Mouse (Mus musculus) G1E-ER4 (cell line): ENCODE measurements around the gene H1f0. TPM values are rescaled to one million over a fixed set of nuclear protein-coding genes. Genes with fewer than 3 reads are reported as not detected.
A peak's percentile ranks its signal among the peaks of the same experiment; 100 is the strongest.

ENCODE experiments used
- GATA1 ChIP-seq: IDR thresholded peaks from one replicate; pipeline ENCODE4 v1.8.0; 2012; ENCODE audit warnings: low read length, inconsistent platforms
- polyA plus RNA-seq: library from polyadenylated mRNA; stranded (reverse); fragments of >175 nt; gene quantifications from 2 replicates; pipeline ENCODE4 v1.2.3, GENCODE M21; 2012

Gene H1f0
- polyA plus RNA-seq, 1 experiment, result not detected

- TF ChIP-seq GATA1, result no peak
These were observed 16.6 kb downstream of the H1f0 start for GRCm38 (mm10) chr15:79044837-79045236.

DNA sequence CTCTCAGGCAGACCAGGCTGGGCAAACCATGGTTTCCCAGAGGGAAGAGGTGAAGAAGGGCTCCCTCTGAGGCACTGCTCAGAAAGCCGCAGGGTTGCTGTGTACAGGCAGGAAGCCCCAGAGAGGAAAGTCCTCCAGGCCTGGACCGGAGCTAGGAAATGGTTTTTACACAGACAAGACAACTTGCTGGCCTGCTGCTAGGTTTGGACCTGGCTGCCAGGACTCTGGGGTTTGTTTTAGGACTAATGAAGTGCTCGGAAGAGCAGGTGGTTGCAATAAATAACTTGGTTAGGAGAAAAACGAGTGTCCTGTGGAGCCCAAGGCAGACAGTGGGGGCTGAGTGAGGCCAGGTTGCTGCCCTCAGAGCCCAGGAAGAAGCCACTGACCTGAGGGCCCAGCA lies 19.9 kb downstream of the H1f0 start:
- TF ChIP-seq GATA1, result no peak

DNA sequence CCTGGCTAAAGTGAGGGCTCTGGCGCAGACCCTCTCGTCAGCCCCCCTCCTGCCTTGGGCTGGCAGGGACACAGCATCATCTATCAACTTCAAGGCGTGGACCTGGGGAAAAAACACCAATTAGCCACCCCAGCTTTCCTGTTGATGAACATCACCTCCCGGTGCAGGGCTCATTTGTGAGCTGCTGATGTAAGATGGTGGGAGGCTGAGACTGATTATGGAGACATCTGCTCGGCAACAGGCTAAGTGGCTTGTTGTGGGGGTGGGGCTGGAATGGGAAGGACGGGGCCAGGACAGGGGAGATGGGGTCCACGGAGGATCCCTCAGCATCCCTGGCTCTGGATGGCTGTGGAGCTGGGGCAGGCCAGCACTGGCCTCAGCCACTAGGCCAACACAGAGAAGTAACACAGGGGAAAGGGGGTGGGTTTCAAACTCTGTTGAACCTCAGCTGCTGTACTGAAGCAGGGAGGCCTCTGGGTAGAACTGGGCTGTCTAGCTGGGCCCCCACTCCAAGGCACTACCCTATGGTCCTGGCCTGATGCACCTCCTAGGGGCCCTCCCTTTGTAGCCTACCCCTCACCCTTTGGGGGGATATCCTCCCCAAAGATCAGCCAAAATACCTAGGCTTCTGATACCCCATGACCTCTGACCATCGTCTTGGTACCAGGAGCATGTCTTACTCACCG lies 22.1 kb downstream of the H1f0 start:
- TF ChIP-seq GATA1, result no peak

- no peak for TF ChIP-seq GATA1
These were observed 22.7 kb downstream of the H1f0 start for GRCm38 (mm10) chr15:79050964-79051363.

DNA sequence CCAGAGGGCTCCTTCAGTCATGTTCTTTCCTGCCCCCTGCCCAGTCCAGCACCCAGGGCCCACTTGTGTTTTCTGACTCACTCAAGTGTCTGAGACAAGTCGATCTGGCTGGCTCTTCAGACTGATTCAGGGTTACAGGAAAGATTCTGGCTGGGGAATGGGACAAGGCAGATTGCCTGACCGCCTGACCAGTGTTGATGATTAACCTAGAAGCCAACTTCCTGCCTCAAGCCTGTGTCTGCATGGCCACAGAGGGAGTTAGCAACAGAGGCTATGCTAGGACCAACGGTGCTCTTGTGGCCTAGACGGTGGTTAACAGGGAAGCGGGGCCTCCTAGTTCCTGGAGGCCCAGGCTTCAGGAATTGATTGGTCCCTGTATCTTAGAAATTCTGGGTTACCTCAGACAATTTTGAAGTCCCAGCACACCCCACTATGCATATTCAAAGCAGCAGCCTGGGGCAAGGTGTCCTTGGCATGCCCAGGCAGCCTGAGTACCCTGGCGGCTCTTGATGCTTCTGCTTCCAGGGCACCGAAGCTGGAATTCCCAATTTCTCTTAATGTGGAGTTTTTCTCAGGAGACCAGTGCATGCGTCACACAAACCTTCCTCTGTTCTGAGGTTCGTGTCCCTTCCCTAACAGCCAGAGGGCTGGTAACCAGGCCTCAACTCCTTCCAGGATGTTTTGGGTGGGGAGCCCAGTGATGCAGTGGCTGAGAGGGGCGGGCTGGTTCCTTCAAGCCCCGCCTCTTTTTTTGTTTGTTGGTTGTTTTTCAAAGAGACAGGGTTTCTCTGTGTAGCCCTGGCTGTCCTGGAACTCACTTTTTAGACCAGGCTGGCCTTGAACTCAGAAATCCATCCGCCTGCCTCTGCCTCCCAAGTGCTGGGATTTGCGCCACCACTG lies 23.5 kb downstream of the H1f0 start:
- TF ChIP-seq GATA1, result no peak

GRCm38 (mm10) chr15:79052366-79052765 lies 24.1 kb downstream of the H1f0 start:
- TF ChIP-seq GATA1, result no peak

- TF ChIP-seq GATA1, result no peak
These were observed 28.4 kb downstream of the H1f0 start for GRCm38 (mm10) chr15:79056601-79057000.

GRCm38 (mm10) chr15:79057850-79058249 lies 29.6 kb downstream of the H1f0 start:
- no peak for TF ChIP-seq GATA1

DNA sequence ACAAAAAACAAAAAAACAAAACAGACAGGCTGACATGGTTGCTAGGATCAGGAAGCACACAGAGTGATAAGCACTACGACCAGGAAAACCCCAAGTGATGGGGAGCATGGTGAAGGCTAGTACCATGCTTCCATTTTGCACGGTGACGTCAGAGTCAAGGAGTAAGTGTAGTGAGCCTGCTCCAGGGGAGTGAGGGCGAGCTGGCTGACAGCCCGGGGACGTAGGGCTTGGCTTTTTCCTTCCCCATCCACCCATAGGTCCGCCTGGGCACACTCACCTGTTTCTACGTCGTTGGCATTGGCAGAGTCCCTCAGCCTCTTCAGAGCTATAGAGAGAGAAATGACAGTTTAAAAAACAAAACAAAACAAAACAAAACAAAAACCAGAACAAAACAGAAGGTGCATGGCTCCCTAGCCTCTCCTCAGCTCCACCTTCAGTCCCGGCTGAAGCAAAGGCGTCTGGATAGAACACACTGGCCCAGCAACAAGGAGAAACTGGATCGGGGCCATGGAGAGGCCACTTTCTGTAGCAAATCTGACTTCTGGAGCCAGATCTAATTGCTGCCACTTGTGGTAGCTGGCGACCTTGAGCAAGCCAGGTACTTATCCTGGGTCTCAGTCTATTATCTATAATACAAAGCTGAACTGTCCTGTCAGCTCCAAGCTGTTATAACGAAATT lies 32.8 kb downstream of the H1f0 start:
- TF ChIP-seq GATA1, result no peak

DNA sequence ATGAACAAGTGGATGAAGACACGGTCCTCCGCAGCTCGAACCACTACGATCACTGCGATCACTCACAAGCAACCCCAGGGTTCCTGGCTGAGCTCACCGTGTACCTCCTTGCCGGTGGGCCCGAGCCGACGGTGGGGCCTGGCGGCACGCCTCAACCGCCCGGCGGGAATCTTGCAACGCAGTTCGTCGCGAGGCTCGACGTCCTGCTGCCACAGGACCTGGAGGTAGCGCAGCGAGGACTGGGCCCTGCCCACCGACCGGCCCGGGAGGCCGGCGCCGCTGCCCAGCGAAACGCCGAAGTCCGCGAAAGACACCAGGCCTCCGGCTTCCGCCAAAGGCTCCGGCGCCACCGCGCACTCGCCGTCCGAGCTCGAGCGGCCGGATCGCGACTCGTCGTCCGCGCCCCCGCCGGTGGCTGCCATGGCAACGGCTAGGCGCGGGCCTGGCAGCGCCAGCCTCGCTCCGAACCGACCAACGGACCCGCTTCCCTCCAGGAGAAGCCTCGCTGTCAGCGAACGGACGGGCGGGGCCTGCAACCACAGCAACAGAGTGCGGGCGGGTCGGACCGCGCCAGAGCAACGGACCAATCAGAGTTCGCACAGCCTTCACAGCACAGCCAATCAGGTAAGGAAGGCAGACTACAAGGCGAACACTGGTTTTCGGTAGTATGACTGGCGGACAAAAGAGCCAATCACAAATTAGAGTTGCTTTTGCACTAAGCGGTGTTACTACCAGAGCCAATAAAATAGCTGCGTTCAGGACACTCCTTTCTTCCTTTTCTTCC lies 34.3 kb downstream of the H1f0 start, which contains the start of gene Ankrd54:
TSS of gene Ankrd54 (minus strand) at position 518 of the 784 bp plus-strand sequence.
- no peak for TF ChIP-seq GATA1

- TF ChIP-seq GATA1, result no peak
These were observed 35.0 kb downstream of the H1f0 start for GRCm38 (mm10) chr15:79063160-79063740.

DNA sequence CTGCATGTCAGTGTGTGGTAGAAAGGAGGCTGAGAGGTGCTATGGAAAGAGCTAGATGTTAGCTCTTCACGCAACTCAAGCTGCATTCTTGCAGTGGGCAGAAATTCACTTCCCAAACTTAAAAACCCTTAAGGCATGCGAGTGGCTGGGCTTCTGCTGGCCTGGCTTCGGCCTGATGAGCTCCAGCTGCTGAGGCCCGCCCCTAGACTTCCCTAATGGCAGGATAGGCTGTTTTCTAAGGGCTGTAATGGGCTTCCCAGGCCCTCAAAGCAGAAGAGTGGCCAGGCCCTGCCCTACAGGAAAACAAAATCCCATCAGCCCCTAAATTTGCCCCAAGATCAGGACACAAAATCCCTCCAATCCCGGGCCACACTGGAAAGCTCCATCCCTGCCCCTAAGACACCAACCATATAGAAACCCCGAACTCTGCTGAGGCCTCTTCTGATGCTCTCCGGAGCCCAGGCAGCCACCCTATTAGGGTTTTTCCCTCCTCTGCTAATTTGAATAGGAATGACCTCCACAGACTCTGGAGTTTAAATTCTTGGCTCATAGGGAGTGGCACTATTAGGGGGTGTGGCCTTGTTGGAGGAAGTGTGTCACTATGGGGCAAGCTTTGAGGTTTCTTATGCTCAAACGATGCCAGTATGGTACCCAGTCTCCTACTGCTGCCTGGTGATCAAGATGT lies 37.0 kb downstream of the H1f0 start:
- TF ChIP-seq GATA1, result no peak

DNA sequence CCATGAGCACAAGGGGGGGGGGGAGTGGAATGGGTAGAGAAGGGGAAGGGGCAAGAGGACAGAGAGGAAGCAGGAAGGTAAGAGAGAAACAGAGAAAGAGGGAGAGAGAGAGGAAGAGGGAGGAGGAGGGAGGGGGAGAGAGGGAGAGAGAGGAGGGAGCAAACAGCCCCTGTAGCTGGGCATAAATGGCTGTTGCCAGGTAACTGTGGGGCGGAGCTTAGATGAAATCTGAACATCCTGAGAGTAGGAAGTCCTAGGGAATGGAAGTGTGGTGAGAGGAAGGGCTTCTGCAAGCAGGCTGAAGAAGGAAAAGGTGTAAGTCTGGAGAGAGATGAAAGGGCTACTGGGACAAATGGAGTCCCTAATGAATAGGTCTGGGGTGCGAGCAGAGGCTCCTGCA lies 38.0 kb downstream of the H1f0 start:
- no peak for TF ChIP-seq GATA1

DNA sequence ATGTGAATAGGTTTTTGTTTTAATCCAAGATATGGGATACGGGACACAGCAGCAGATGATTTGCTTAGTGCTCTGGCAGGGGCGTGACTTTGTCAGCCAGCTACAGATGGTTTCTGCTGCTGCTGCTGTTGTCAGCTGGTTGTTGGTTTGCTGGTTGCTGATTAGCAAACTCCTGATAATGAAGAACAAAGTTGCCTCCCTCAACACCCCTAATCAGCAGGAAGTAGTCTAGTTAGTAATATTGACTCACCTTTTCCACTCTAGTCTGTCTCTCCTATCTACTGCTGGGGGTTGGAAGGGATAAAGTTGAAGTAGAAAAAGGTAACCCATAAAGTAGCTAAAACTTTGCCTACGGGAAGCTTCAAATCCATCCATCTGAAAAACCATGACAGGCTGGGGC lies 39.4 kb downstream of the H1f0 start:
- peak; percentile 77 for TF ChIP-seq GATA1

- no peak for TF ChIP-seq GATA1
These were observed 40.2 kb downstream of the H1f0 start for GRCm38 (mm10) chr15:79068416-79068815.
